Mouse (Mus musculus): ENCODE measurements around the gene Tbcc. TPM values are rescaled to one million over a fixed set of nuclear protein-coding genes. Genes with fewer than 3 reads are reported as not detected.
A peak's percentile ranks its signal among the peaks of the same experiment; 100 is the strongest.

Gene Tbcc
- polyA plus RNA-seq, 2 experiments, result 27.8 to 63.3 TPM

DNA sequence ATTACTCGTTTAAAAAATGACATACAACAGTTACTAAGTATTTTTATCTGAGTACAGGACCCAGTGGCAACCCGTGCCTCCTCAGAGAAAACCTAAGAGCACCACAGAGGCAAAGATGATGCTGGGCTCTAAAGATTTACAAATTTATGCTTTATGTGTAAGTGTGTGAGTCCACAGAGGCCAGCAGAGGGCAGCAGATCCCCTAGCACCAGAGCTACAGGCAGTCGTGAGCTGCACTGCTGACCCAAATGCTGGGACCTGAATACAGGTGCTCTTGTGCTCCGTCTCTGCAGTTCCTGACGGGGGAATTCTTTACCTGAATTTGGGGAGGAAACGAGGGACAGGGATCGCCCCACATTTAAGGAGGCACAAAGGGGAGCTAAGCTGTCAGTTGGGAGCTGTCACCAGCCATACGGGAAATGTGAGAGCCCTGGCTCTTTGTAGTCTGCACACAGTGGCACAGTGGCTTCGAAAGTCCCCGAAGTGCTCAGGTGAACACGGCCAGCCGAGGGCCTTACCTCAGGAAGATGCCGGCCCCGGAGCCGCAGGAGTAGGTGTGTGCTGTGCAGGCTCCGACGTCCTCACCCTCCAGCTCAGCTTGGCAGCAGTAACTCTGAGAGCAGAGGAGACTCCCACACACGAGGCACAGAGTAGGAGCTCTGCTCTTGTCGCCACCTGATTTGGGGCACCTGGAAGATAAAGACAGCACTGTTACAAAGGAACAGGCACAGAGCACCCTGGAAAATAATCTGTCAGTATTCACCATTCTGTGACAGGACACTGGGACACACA lies 43.3 kb downstream of the Tbcc start:
- no peaks in the 10 kb centered on the region for H3K4me1 ChIP-seq (ENCODE audit: control insufficient read depth, insufficient read depth, low read length)
- H3K9ac ChIP-seq (ENCODE audit: low read depth, low read length, severe bottlenecking), result no peak overlapping the region
- 86% methylated on average over 19 of the region's 19 CpGs for WGBS
- DNase-seq (ENCODE audit: low spot score), result peak; percentile 41
- no peak for TF ChIP-seq POLR2A (IDR thresholded peaks at IDR 0.05; ENCODE audit: borderline replicate concordance, extremely low read depth, insufficient read depth, insufficient read length)
- H3K27me3 ChIP-seq (ENCODE audit: control insufficient read depth, insufficient read depth, low read length), result no peaks in the 10 kb centered on the region
- no peak for ATAC-seq (ENCODE audit: low FRiP score, low read depth)
- no peak overlapping the region for H3K4me2 ChIP-seq (replicated peaks; ENCODE audit: low read depth, low read length, severe bottlenecking)
- no peak overlapping the region for H3K27ac ChIP-seq (replicated peaks; ENCODE audit: low read depth, low read length)
- no peak overlapping the region for H3K4me3 ChIP-seq (replicated peaks; ENCODE audit: low read length)
- H3K36me3 ChIP-seq (ENCODE audit: control insufficient read depth, insufficient read depth, low read length), result peaks cover 98% of the 10 kb centered on the region
- H3K9me3 ChIP-seq (ENCODE audit: control insufficient read depth, low read length), result no peaks in the 10 kb centered on the region

DNA sequence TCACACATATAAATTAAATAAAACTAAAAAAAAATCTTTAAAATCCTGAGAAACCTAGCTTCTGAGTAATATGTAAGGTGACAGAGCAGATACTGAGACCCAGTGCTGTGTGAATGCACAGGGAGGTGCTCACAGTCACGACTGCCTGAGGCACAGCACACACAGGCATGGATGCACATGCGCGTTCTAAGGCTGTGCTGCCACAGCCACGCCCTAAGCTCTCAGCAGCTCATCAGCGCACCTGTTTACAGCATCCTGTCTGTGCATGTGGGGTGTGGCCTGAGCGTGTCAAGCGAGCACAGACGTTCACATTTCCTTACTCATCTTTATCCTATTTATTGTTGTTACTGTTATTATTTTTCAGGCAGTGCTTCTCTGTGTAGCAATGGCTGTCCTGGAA lies 50.0 kb downstream of the Tbcc start:
- H3K4me2 ChIP-seq (replicated peaks; ENCODE audit: low read depth, low read length, severe bottlenecking), result no peak overlapping the region
- WGBS, result 85% methylated on average over 8 of the region's 8 CpGs
- H3K9ac ChIP-seq (ENCODE audit: low read depth, low read length, severe bottlenecking), result no peak overlapping the region
- DNase-seq (ENCODE audit: low spot score) (no peak), ATAC-seq (ENCODE audit: low FRiP score, low read depth) (no peak)
- no peaks in the 10 kb centered on the region for H3K4me1 ChIP-seq (ENCODE audit: control insufficient read depth, insufficient read depth, low read length)
- H3K27ac ChIP-seq (replicated peaks; ENCODE audit: low read depth, low read length), result no peak overlapping the region
- TF ChIP-seq POLR2A (IDR thresholded peaks at IDR 0.05; ENCODE audit: borderline replicate concordance, extremely low read depth, insufficient read depth, insufficient read length), result no peak
- no peak overlapping the region for H3K4me3 ChIP-seq (replicated peaks; ENCODE audit: low read length)
- no peaks in the 10 kb centered on the region for H3K27me3 ChIP-seq (ENCODE audit: control insufficient read depth, insufficient read depth, low read length)
- H3K36me3 ChIP-seq (ENCODE audit: control insufficient read depth, insufficient read depth, low read length), result peaks cover 98% of the 10 kb centered on the region
- no peaks in the 10 kb centered on the region for H3K9me3 ChIP-seq (ENCODE audit: control insufficient read depth, low read length)

Other genes starting within 250 kb of the Tbcc start
- gene Klc4, start 244.7 kb upstream of the Tbcc start, polyA plus RNA-seq (2012; rRNA removed), result 19.5 and 20.4 TPM in 2 replicates
- 19.3 and 21.5 TPM in 2 replicates for gene Klc4, start 244.7 kb upstream of the Tbcc start, polyA plus RNA-seq (2014; fragmentation: Nextera tagmentation; extraction: Ambion mirVana)
- 68.0 and 91.1 TPM in 2 replicates for gene Mrpl2, start 244.5 kb upstream of the Tbcc start, polyA plus RNA-seq (2012; rRNA removed)
- gene Mrpl2, start 244.5 kb upstream of the Tbcc start, polyA plus RNA-seq (2014; fragmentation: Nextera tagmentation; extraction: Ambion mirVana), result 103 and 113 TPM in 2 replicates
- gene Cul7, start 240.3 kb upstream of the Tbcc start, polyA plus RNA-seq (2012; rRNA removed), result 135 and 149 TPM in 2 replicates
- 52.6 and 58.2 TPM in 2 replicates for gene Cul7, start 240.3 kb upstream of the Tbcc start, polyA plus RNA-seq (2014; fragmentation: Nextera tagmentation; extraction: Ambion mirVana)
- gene Rrp36, start 216.3 kb upstream of the Tbcc start, polyA plus RNA-seq (2012; rRNA removed), result 47.2 and 48.5 TPM in 2 replicates
- gene Rrp36, start 216.3 kb upstream of the Tbcc start, polyA plus RNA-seq (2014; fragmentation: Nextera tagmentation; extraction: Ambion mirVana), result 36.8 and 52.4 TPM in 2 replicates
- 75.2 and 97.9 TPM in 2 replicates for gene Mea1, start 211.9 kb upstream of the Tbcc start, polyA plus RNA-seq (2012; rRNA removed)
- 155 and 156 TPM in 2 replicates for gene Mea1, start 211.9 kb upstream of the Tbcc start, polyA plus RNA-seq (2014; fragmentation: Nextera tagmentation; extraction: Ambion mirVana)
- gene Klhdc3, start 209.8 kb upstream of the Tbcc start, polyA plus RNA-seq (2012; rRNA removed), result 137 and 172 TPM in 2 replicates
- 122 and 128 TPM in 2 replicates for gene Klhdc3, start 209.8 kb upstream of the Tbcc start, polyA plus RNA-seq (2014; fragmentation: Nextera tagmentation; extraction: Ambion mirVana)
- 115 and 119 TPM in 2 replicates for gene Ppp2r5d, start 185.6 kb upstream of the Tbcc start, polyA plus RNA-seq (2012; rRNA removed)
- gene Ppp2r5d, start 185.6 kb upstream of the Tbcc start, polyA plus RNA-seq (2014; fragmentation: Nextera tagmentation; extraction: Ambion mirVana), result 83.2 and 88.7 TPM in 2 replicates
- gene Pex6, start 179.2 kb upstream of the Tbcc start, polyA plus RNA-seq (2012; rRNA removed), result 56.4 and 77.8 TPM in 2 replicates
- 24.2 and 32.2 TPM in 2 replicates for gene Pex6, start 179.2 kb upstream of the Tbcc start, polyA plus RNA-seq (2014; fragmentation: Nextera tagmentation; extraction: Ambion mirVana)
- 0.77 and 1.1 TPM in 2 replicates for gene Gnmt, start 161.5 kb upstream of the Tbcc start, polyA plus RNA-seq (2012; rRNA removed)
- 0.46 and 0.78 TPM in 2 replicates for gene Gnmt, start 161.5 kb upstream of the Tbcc start, polyA plus RNA-seq (2014; fragmentation: Nextera tagmentation; extraction: Ambion mirVana)
- gene Cnpy3, start 138.5 kb upstream of the Tbcc start, polyA plus RNA-seq (2012; rRNA removed), result 67.3 and 68.2 TPM in 2 replicates
- gene Cnpy3, start 138.5 kb upstream of the Tbcc start, polyA plus RNA-seq (2014; fragmentation: Nextera tagmentation; extraction: Ambion mirVana), result 64.0 and 69.3 TPM in 2 replicates
- 0.20 and 0.30 TPM in 2 replicates for gene Ptcra, start 127.0 kb upstream of the Tbcc start, polyA plus RNA-seq (2012; rRNA removed)
- gene Ptcra, start 127.0 kb upstream of the Tbcc start, polyA plus RNA-seq (2014; fragmentation: Nextera tagmentation; extraction: Ambion mirVana), result 0.19 and 0.57 TPM in 2 replicates
- 85.4 and 110 TPM in 2 replicates for gene 2310039H08Rik, start 118.0 kb upstream of the Tbcc start, polyA plus RNA-seq (2012; rRNA removed)
- 82.7 and 106 TPM in 2 replicates for gene 2310039H08Rik, start 118.0 kb upstream of the Tbcc start, polyA plus RNA-seq (2014; fragmentation: Nextera tagmentation; extraction: Ambion mirVana)
- gene Rpl7l1, start 108.0 kb upstream of the Tbcc start, polyA plus RNA-seq (2012; rRNA removed), result 69.8 and 101 TPM in 2 replicates
- 126 and 131 TPM in 2 replicates for gene Rpl7l1, start 108.0 kb upstream of the Tbcc start, polyA plus RNA-seq (2014; fragmentation: Nextera tagmentation; extraction: Ambion mirVana)
- 17.2 and 17.7 TPM in 2 replicates for gene Bicral, start 32.2 kb upstream of the Tbcc start, polyA plus RNA-seq (2012; rRNA removed)
- 5.4 and 8.2 TPM in 2 replicates for gene Bicral, start 32.2 kb upstream of the Tbcc start, polyA plus RNA-seq (2014; fragmentation: Nextera tagmentation; extraction: Ambion mirVana)
- not detected in 2 replicates for gene Prph2, start 19.8 kb downstream of the Tbcc start, polyA plus RNA-seq (2012; rRNA removed)
- gene Prph2, start 19.8 kb downstream of the Tbcc start, polyA plus RNA-seq (2014; fragmentation: Nextera tagmentation; extraction: Ambion mirVana), result 0.07 TPM in 1 of 2 replicates, not detected in the other
- 35.7 and 36.1 TPM in 2 replicates for gene Ubr2, start 119.9 kb downstream of the Tbcc start, polyA plus RNA-seq (2012; rRNA removed)
- 23.3 and 25.2 TPM in 2 replicates for gene Ubr2, start 119.9 kb downstream of the Tbcc start, polyA plus RNA-seq (2014; fragmentation: Nextera tagmentation; extraction: Ambion mirVana)